Mouse (Mus musculus) heart, embryonic 14.5 days (tissue): ENCODE results near the gene Man2a1. TPM values are rescaled to one million over a fixed set of nuclear protein-coding genes. Genes with fewer than 3 reads are reported as not detected.
"Not testable (repeated sequence)": the region's sequence is repeated elsewhere in the genome, so short reads cannot be mapped to it uniquely, and the experiment has no call there.

Experiments used
- ATAC-seq: fragments of 200-750 bp; cut with Nextera tagmentation; 2 replicates; pipeline ENCODE4 v1.8.0; 2017; ENCODE audit warnings: low read depth, moderate TSS enrichment; ENCODE audit not compliant: insufficient number of reproducible peaks, insufficient read depth, low FRiP score
- H3K27ac ChIP-seq, 2 experiments: fragments of 200-500 bp in 1 of 2; fragments of 300-500 bp in 1 of 2; sonication (generic) in 1 of 2; replicated peaks in 1 of 2; 2 replicates each; pipeline ENCODE4 v1.5.1; 2012 to 2014; ENCODE audit warnings: low read depth in 2 of 2, low read length in 2 of 2, control low read depth in 1 of 2, mild to moderate bottlenecking in 1 of 2, mixed read lengths in 1 of 2; ENCODE audit not compliant: control insufficient read depth in 1 of 2, insufficient read depth in 1 of 2
- H3K27me3 ChIP-seq: fragments of 300-500 bp; sonication (generic); 2 replicates; pipeline ENCODE4 v1.6.1; 2014; ENCODE audit warnings: mild to moderate bottlenecking, low read length, control low read depth; ENCODE audit not compliant: control insufficient read depth, insufficient read depth
- H3K36me3 ChIP-seq: fragments of 300-500 bp; sonication (generic); 2 replicates; pipeline ENCODE4 v1.6.1; 2014; ENCODE audit warnings: mild to moderate bottlenecking, control low read depth, low read length, mixed read lengths; ENCODE audit not compliant: control insufficient read depth, insufficient read depth
- H3K4me1 ChIP-seq, 2 experiments: fragments of 200-500 bp in 1 of 2; fragments of 300-500 bp in 1 of 2; sonication (generic) in 1 of 2; 2 replicates each; pipeline ENCODE4 v1.6.1; 2012 to 2014; ENCODE audit warnings: low read length in 2 of 2, control low read depth in 1 of 2, mixed read lengths in 1 of 2; ENCODE audit not compliant: control insufficient read depth in 2 of 2, insufficient read depth in 2 of 2
- H3K4me2 ChIP-seq: fragments of 300-500 bp; sonication (generic); 2 replicates; pipeline ENCODE4 v1.6.1; 2014; ENCODE audit warnings: mild to moderate bottlenecking, low read length
- H3K4me3 ChIP-seq, 2 experiments: fragments of 200-500 bp in 1 of 2; fragments of 300-500 bp in 1 of 2; sonication (generic) in 1 of 2; 2 replicates each; pipeline ENCODE4 v1.5.1; 2012 to 2014; ENCODE audit warnings: low read length in 2 of 2, mild to moderate bottlenecking in 2 of 2, control low read depth in 1 of 2, low read depth in 1 of 2, moderate library complexity in 1 of 2; ENCODE audit not compliant: control insufficient read depth in 1 of 2, insufficient read depth in 1 of 2
- H3K9ac ChIP-seq: fragments of 300-500 bp; sonication (generic); 2 replicates; pipeline ENCODE4 v1.6.1; 2014; ENCODE audit warnings: mild to moderate bottlenecking, low read length
- H3K9me3 ChIP-seq: fragments of 300-500 bp; sonication (generic); 2 replicates; pipeline ENCODE4 v1.6.1; 2016; ENCODE audit warnings: low read length, control low read depth; ENCODE audit not compliant: control insufficient read depth
- WGBS: fragments of 180-500 bp; shearing (Covaris S2); extraction: QIAGEN DNeasy Blood & Tissue Kit; methylation state at CpG from one replicate; pipeline ENCODE4 v1.1.7; 2014; 5-methylcytosine and 5-hydroxymethylcytosine counted together
- polyA plus RNA-seq: library from polyadenylated mRNA; unstranded; fragments of >200 nt; fragmentation: Nextera tagmentation; extraction: Ambion mirVana; gene quantifications from 2 replicates; pipeline ENCODE4 v1.2.1, GENCODE M21; 2014

The Man2a1 gene
- polyA plus RNA-seq, 1 experiment from 2014 or later = 5.7 TPM

DNA sequence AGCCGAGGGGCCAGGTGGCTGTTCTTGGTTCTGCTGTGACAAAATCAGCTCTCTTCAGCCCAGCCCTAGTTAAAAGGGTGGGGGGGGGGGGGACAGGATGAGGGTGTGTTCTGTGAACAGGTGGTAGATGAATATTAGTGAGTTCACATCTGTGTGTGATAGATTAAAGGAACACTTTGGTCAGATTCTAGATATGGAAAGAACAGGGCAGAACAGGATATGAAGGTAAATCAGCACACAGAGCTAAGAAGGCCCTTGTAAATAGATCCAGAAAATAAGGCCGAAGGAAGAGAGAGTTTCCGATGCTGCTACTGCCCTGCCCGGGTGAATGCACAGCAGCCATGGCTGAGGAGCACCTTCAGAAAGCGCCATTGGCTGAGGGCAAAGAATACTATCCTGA lies 154.7 kb downstream of the Man2a1 start:
- no peaks in the 10 kb centered on the region for H3K27me3 ChIP-seq
- H3K9ac ChIP-seq = no peak overlapping the region
- no peak overlapping the region for H3K4me3 ChIP-seq
- H3K9me3 ChIP-seq = no peaks in the 10 kb centered on the region
- no peaks in the 10 kb centered on the region for H3K4me1 ChIP-seq
- WGBS = 79% methylated on average over 5 of the region's 5 CpGs
- no peaks in the 10 kb centered on the region for H3K36me3 ChIP-seq
- no peak overlapping the region for H3K4me2 ChIP-seq
- no peak overlapping the region for H3K27ac ChIP-seq
- no peak for ATAC-seq

DNA sequence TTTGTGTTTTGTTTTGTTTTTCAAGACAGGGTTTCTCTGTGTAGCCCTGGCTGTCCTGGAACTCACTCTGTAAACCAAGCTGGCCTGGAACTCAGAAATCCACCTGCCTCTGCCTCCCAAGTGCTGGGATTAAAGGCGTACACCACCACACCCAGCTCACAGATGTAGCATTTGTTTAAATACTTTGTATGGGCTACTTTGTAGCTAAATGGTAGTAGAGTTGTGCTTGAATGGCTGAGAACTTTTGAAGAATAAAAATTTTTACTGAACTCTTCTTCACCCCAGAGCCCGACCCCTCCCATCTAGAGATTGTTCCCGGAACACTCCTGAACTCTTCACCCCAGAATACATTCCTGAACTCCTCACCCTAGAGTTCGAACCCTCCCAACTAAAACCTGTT lies 162.1 kb downstream of the Man2a1 start:
- not testable (repeated sequence) for H3K27ac ChIP-seq

DNA sequence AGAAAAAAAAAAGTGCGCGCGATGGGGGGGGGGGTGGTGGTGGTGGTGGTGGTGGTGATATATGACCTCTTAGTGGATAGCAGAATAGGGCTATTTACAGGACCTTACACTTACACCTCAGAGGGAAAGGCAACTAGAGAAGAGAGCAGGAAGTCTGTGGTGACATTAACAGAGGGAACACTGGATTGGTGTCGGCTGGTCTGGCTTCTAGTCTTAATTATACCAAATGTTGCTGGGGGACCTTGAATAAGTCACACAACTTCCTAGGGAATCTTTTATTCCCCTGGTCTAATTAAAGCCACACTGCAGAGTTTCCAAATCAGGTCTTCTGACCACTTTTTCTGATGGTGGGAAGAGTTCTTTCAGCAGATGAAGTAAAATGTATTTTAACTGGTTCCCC lies 163.0 kb downstream of the Man2a1 start:
- WGBS = 92% methylated on average over 4 of the region's 4 CpGs
- Histone ChIP-seq H3K9ac (no peak overlapping the region), H3K27ac (no peak overlapping the region), H3K4me3 (no peak overlapping the region), H3K4me1 (no peaks in the 10 kb centered on the region), H3K27me3 (no peaks in the 10 kb centered on the region), H3K36me3 (no peaks in the 10 kb centered on the region), H3K4me2 (no peak overlapping the region), H3K9me3 (peaks cover 4% of the 10 kb centered on the region; the same call in 1 of the 2 replicates)
- no peak for ATAC-seq

More for the DNA sequence above, 162.1 kb downstream of the Man2a1 start:
- H3K4me1 ChIP-seq, H3K9ac ChIP-seq, H3K4me3 ChIP-seq, H3K9me3 ChIP-seq, H3K4me2 ChIP-seq, H3K36me3 ChIP-seq, H3K27me3 ChIP-seq, ATAC-seq: not testable (repeated sequence)
- WGBS = 48% methylated on average over 4 of the region's 4 CpGs

DNA sequence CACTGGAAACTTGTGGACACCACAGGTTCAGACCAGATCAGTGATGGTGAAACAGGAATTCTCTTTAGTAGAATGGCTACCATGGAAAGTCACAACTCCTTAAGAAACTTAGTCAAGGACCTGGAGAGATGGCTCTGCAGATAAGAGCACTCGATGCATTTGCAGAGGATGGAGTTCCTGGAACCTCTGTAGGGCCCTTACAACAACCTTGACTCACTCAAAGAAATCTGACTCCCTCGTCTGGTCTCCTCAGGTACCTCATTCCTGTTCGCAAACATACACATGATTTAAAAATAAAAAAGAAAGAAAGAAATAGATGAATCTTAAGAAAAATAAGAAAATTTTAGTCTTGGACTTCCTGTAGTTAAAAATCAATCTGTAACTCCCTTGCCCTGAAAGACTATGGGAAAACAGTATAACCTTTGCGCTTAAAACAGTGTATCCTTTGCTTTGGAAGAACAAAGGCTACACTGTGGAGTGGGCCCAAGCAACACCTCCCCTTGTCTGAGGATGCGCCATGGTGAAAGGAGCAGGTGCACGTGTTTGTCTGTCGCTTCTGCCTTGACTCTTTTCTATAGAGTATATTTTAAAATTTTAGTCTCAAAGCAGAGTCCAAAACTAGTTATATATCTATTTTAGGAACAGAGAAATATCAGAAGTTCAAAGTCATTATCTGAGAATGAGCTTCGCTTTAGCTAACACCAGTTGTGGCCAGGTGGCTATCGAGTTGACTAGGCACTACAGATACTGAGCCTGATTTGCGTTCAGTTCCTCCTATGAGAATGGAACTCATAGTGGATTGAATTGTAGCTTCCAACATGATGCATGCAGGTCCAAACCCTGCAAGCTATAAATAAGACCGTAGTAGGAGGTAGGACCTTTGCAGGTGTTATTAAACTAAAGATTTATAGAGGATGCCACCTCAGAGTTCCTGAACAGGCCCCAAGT lies 163.9 kb downstream of the Man2a1 start:
- H3K27me3 ChIP-seq = no peaks in the 10 kb centered on the region
- WGBS = 83% methylated on average over 11 of the region's 11 CpGs
- H3K9me3 ChIP-seq = peaks cover 4% of the 10 kb centered on the region; the same call in 1 of the 2 replicates
- no peak for ATAC-seq
- H3K4me3 ChIP-seq = no peak overlapping the region
- H3K9ac ChIP-seq = no peak overlapping the region
- no peak overlapping the region for H3K27ac ChIP-seq
- no peaks in the 10 kb centered on the region for H3K4me1 ChIP-seq
- no peaks in the 10 kb centered on the region for H3K36me3 ChIP-seq
- H3K4me2 ChIP-seq = no peak overlapping the region

DNA sequence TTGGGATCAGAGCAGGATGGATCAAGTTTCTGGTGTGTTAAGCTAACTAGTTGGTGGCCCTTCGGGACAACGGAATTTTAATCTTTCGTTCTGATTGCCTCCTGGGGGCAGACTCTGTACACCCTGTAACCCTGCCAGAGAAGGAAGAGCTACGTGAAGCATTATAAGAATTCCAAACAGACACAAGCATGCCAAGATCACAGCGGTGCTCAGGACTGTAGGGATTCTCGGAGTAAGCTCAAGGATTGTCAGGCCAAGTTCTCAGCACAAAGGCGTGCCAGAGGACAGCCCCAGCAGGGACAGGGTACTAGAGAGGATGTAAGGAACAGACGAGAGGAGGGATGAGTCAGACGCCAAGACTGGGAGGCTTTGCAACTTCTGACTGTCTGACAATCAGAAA lies 164.8 kb downstream of the Man2a1 start:
- Histone ChIP-seq H3K27ac (no peak overlapping the region), H3K27me3 (no peaks in the 10 kb centered on the region), H3K9ac (no peak overlapping the region), H3K9me3 (peaks cover 4% of the 10 kb centered on the region; the same call in 1 of the 2 replicates), H3K36me3 (no peaks in the 10 kb centered on the region), H3K4me3 (no peak overlapping the region), H3K4me1 (no peaks in the 10 kb centered on the region), H3K4me2 (no peak overlapping the region)
- 29% methylated on average over 9 of the region's 9 CpGs for WGBS
- ATAC-seq = no peak

DNA sequence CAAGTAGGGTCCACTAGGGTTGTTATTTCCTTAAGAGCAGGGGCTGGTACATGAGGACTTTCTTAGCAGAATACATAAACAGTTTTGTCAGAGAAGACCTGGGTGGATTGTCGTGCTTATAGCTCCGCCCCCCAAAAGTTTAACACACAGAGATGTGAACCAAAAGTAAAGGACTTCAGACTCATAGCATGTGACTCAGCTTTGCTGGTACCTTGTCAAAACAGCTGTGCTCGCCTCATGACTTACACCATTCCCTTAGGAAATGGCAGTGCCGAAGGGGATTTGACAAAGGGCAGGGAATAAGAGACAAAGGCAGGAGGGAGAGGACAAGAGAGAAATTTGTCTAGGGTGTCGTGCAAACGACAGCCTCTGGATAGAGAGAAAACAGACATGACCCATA lies 166.0 kb downstream of the Man2a1 start:
- Histone ChIP-seq H3K27ac (no peak overlapping the region), H3K9ac (no peak overlapping the region), H3K4me2 (no peak overlapping the region), H3K9me3 (peaks cover 4% of the 10 kb centered on the region; the same call in 1 of the 2 replicates), H3K27me3 (no peaks in the 10 kb centered on the region), H3K4me3 (no peak overlapping the region), H3K4me1 (no peaks in the 10 kb centered on the region), H3K36me3 (no peaks in the 10 kb centered on the region)
- 71% methylated on average over 6 of the region's 6 CpGs for WGBS
- ATAC-seq = no peak

DNA sequence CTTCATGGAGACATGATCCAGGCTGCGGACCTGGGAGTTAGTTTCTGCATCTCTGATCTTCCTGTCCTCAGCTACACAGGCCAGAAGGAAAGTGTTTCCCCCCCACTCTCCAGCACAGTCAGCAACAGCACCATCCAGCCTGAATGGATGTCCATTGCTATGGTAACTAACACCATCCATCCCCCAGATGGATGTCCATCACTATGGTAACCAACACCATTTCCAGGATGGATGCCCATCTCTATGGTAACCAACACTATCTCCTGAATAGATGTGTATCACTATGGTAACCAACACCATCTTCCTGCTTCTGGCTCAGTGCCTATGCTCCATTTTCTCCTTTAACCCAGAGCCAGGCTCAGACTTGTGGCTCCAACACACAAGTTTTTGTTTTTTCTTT lies 169.7 kb downstream of the Man2a1 start:
- Histone ChIP-seq H3K4me3 (no peak overlapping the region), H3K36me3 (no peaks in the 10 kb centered on the region), H3K27me3 (no peaks in the 10 kb centered on the region), H3K4me2 (no peak overlapping the region), H3K4me1 (no peaks in the 10 kb centered on the region), H3K9ac (no peak overlapping the region), H3K27ac (no peak overlapping the region), H3K9me3 (no peaks in the 10 kb centered on the region)
- no peak for ATAC-seq
- WGBS = 84% methylated on average over 1 of the region's 1 CpGs

DNA sequence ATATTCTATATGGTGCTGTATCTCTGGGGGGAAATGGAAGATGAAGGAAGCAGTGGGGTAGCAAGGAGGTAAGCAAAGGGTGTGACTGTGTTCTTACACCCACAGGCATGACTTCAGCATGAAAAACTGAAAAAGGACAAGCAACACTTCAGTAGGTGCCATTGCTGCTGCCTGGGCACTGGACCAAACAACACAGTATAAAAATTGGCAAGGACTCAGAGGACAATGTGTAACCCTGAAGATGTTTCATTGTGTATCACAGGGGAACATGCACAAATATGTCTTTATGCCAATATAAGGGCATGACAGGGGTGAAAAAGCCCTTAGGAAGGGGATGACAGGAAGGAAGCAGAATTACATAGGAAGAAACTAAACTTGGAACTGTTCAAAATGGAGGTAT lies 172.1 kb downstream of the Man2a1 start:
- no peaks in the 10 kb centered on the region for H3K36me3 ChIP-seq
- H3K9me3 ChIP-seq = no peaks in the 10 kb centered on the region
- H3K4me2 ChIP-seq = no peak overlapping the region
- no peak for ATAC-seq
- H3K9ac ChIP-seq = no peak overlapping the region
- no peak overlapping the region for H3K4me3 ChIP-seq
- H3K4me1 ChIP-seq = no peaks in the 10 kb centered on the region
- no peak overlapping the region for H3K27ac ChIP-seq
- no peaks in the 10 kb centered on the region for H3K27me3 ChIP-seq
